In genomic region chr13:114188801-114189200, GRCm38 (mm10) we compare ENCODE assay signal across 17 mouse cellular contexts.
DNase-seq lines count a peak whose midpoint lies in the region.
"Had no signal": no experiment of that assay in that cellular context is flagged by ENCODE, and none has a peak within 500 bp of the region (broad histone marks: within the 10 kb centered on the region; RNA-seq: fewer than 3 reads in every experiment).

No protein-coding gene starts in this region.

- DNase-seq in lung, postnatal 36 days: peak; percentile 3
- no peak for DNase-seq in lung, postnatal 10 days
- peak; percentile 8 for DNase-seq in A20 (ENCODE audit: low read depth, low spot score)
- peak; percentile 75 for DNase-seq in CD4-positive helper T cell, adult 2 months (ENCODE audit: low read depth, low spot score)
- DNase-seq in induced T-regulatory cell, adult 2 months (ENCODE audit: low read depth): peak; percentile 32
- no peak for DNase-seq in frontal cortex, adult 2 months (ENCODE audit: extremely low spot score in 1 of 2, low spot score in 1 of 2)
- no peak for DNase-seq in kidney, postnatal 10 days
- DNase-seq in embryo, embryonic 11 days: no peak
- DNase-seq: cerebellum, adult 11 months; cerebellum, adult 9-11 months; forebrain, postnatal 0 days; gastrocnemius, postnatal 36 days; kidney, adult 11 months; liver; liver, postnatal 0 days; lung, postnatal 14 days; midbrain, embryonic 14.5 days had no signal

Comparison
In these comparisons a context has a peak if more than half of its experiments do, and no peak if none do; other contexts are left out.
1. DNase-seq: peak in lung, postnatal 36 days (single experiment), A20 (single experiment), CD4-positive helper T cell, adult 2 months (single experiment) and induced T-regulatory cell, adult 2 months (single experiment); none in lung, postnatal 10 days (single experiment), frontal cortex, adult 2 months (0 of 2), kidney, postnatal 10 days (single experiment) and embryo, embryonic 11 days (single experiment).